Mouse (Mus musculus): ENCODE data around the gene B230217C12Rik.

B230217C12Rik gene

DNA sequence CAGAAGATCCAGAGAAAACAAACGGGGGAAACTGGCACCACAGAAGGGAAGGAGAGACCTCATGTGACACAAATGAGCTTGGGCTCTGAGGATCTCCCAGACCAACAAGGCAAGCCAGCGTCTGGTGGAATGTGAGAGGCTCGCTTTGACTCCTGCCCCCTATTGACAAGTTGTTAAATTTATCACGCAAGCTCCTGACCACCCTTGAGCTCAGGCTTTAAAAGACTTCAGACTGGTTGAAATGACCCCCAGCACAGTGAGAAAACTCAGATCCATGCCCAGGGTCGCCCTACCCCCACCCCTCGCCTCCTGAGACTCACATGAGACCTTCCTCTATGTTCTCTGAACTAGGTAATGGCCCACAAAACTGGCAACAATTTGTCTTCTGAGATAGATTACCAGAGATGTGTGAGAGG lies at the start of gene B230217C12Rik:
Gene B230217C12Rik, plus strand, starts transcription at position 242 of the 416 bp plus-strand sequence.
- DNase-seq, result peak; percentile 47

GRCm38 (mm10) chr11:97793165-97793564 lies 47.4 kb upstream of the B230217C12Rik start:
- peak; percentile 84 for DNase-seq

DNA sequence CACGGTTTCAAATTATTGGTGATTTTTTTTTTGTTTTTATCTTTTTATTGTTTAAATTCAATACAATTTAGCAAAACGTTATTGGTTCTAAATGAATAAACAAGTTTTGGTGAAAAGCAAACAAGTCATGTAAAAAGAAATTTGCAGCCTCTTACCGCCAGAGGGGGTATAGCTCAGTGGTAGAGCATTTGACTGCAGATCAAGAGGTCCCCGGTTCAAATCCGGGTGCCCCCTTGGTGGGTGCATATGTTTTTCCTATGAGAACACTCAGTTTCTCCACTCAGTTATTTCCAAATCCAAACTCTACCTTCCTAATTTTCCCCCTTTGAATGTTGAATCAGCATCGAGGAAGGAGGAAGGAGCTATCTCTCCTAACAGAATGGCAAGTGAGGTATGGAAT lies 43.7 kb upstream of the B230217C12Rik start:
- DNase-seq, result peak; percentile 82

DNA sequence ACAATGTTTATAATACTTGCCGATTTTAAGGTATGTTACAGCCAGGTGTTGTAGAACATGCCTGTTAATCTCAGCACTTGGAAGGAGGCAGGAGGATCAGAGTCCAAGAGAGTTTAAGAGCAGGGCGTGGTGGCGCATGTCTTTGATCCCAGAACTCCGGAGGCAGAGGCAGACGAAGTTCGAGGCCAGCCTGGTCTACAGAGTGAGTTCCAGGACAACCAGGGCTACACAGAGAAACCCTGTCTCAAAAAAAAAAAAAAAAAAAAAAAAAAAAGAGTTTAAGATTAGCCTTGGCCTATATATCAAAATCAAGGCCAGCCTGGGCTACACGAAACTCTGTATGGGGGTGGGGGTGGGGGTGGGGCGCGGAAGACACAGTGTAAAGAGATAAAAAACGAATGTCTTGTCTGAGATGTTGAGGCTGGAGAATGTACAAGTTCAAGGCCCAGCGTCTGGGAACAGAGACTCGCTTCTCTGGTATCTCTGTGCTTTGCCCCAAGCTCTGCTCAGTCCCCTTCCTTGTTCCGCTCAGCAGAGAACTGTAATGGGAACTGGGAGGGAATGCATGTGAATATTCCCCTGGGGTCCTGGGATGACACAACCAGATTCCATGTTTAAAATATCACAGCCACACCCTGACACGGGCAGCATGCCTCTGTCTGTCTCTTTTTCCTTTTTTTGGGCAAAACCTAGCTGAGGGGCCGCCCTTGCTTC lies 43.1 kb upstream of the B230217C12Rik start:
- no peak for DNase-seq

DNA sequence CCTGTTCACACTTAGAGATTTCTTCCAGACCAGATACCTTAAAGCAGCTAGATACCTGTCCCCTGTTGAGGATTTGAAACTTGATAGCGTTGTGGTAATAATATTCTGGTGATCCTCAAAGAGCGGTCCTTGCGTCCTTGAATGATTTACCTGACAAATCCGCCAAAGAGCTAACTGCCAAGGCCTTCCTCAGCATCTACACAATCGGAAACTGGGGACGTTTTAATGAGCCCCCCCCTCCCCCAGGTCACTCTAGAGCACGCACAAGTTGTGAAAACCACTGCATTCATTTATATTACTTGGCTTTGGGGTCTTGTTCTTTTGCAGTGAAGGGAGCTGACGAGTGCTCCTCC lies 42.5 kb upstream of the B230217C12Rik start:
- DNase-seq, result no peak

DNA sequence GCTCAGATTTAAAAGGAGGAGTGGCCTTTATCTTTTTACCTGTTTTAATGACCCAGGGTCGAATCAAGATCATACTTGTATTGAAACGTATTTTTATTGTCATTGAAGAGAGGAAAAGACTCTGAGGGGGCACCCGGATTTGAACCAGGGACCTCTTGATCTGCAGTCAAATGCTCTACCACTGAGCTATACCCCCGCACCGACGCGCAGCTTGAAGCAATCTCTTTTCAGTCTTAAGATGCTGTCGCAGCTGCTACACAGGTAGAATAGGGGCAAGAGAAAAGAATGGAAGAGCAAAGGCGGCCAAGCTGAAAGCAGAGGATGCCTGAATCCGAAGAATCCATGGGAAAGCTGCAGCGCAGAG lies 41.8 kb upstream of the B230217C12Rik start, which contains the start of gene Lasp1:
Gene Lasp1, plus strand, starts transcription at position 219 of the 364 bp plus-strand sequence.
- DNase-seq, result peak; percentile 90

GRCm38 (mm10) chr11:97799146-97799993 lies 41.2 kb upstream of the B230217C12Rik start:
- peak; percentile 89 for DNase-seq

GRCm38 (mm10) chr11:97799994-97800690 lies 40.4 kb upstream of the B230217C12Rik start:
- DNase-seq, result peak; percentile 85

- peak; percentile 94 for DNase-seq
Observed at GRCm38 (mm10) chr11:97800691-97801408, 39.7 kb upstream of the B230217C12Rik start.

DNA sequence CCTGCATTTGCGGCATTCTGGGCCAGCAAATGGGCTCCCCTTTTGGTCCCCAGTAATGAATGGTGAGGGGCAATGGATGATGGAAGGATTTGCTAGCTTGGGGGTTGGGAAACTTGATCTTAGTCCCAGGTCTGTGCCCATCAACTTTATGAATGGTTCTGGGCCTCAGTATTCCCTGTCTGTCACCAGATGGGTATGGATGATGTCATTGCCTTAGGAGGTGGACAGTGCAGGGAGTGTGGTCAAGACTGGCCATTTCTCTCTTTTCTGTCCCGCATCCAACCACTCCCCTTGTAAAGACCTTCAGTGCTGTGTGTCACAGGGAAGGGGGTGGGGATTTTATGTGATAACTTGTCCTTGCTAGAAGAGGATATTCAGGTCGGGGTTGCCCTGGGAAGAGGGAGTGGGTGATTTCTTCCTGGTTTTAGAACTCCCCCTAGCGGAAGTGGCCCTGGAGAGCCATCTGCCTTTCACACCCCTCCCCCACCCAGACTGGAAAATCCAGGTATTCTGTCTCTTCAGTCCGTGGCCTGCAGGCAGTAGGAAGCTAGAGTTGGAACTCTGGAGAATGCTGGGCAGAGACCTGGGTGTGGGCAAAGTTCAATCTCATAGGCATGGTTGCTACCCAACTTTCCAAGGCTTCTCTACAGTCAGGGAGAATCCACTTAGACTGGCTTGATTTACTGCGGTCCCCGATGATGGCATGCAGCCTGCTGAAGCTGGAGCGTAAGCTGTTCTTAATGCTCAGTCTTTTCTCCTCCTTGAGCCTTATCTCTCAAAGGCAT lies 39.0 kb upstream of the B230217C12Rik start:
- peak; percentile 87 for DNase-seq

GRCm38 (mm10) chr11:97802194-97802470 lies 38.4 kb upstream of the B230217C12Rik start:
- no peak for DNase-seq

GRCm38 (mm10) chr11:97802495-97802894 lies 38.1 kb upstream of the B230217C12Rik start:
- no peak for DNase-seq

- DNase-seq, result no peak
Observed at GRCm38 (mm10) chr11:97803847-97804246, 36.7 kb upstream of the B230217C12Rik start.

DNA sequence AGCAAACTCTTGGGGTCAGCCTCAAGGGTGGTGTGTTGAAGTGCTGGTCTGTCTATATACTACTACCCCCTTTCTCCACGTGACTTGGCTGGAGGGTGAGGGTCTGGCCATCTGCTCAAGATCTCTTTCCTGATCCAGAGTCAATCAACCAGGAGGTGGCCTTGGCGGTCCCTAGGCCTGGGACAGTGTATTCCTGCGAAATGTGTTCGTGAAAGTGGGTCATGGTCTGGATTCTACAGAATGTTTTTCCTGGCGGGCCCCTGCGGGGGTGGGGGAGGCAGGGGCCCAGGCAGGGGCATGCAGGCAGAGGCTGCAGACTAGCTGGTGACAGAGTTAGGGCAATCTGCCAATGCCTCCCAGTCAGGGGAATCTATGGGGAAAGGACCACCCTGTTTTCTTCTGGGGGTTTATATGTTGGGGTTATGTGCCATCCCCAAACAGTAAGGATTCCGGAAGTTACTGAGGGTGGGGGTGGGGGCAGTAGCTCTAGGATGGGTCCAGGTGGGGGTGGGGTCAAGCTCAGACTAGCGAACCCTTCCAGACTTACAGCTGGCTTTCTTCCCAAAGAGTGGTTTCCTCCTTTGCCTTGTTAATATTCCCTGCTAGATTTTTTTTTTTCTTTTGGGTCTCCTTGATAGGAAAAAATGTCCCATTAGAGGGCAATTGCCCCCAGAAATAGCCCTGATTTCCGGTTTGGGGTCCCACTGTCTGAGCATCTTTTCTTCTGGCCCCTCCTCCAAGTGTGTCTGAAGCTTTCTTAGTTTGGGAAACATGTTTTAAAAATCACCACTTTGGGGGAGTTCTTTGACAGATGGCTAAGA lies 35.5 kb upstream of the B230217C12Rik start:
- DNase-seq, result no peak

- DNase-seq, result peak; percentile 52
Observed at GRCm38 (mm10) chr11:97805662-97806612, 34.6 kb upstream of the B230217C12Rik start.

DNA sequence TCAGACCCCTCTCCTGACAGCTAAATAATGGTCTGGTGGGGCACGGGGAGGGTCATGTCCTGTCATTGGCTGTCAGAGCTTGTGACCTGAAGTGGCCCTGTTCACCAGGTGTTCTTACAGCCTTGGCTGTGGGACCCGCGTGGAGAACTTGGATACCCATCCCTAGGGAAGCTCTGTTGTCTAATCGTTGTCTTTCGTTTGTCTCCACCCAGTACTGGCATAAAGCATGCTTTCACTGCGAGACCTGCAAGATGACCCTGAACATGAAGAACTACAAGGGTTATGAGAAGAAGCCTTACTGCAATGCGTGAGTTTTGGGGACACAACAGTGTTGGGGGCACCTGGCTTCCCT lies 34.0 kb upstream of the B230217C12Rik start:
- DNase-seq, result peak; percentile 18

DNA sequence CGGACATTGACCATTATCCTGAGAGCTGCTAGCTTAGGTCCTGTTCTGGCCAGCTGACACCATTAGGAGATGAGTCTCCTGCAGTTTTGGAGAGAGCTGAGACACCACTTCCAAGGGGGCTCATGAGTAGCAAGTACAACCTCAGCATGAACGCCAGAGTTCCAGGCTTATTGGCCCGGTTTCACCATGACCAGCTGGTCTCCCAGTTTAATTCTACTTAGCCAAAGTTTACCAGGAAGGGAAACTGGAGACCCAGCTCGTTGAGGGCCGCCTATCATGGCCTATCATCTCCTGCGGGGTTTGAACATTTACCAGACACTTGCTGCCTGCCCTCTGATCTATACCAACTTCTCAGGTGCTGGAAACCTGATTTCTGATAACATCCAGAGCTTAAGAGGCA lies 33.0 kb upstream of the B230217C12Rik start:
- DNase-seq, result peak; percentile 40

- DNase-seq, result peak; percentile 74
Observed at GRCm38 (mm10) chr11:97808093-97808492, 32.5 kb upstream of the B230217C12Rik start.

GRCm38 (mm10) chr11:97808621-97809234 lies 31.9 kb upstream of the B230217C12Rik start:
- DNase-seq, result peak; percentile 72

All from kidney, adult 9 months (tissue).